Mouse (Mus musculus) limb, embryonic 15.5 days (tissue): ENCODE measurements around the gene Plekhm3. TPM values are rescaled to one million over a fixed set of nuclear protein-coding genes. Genes with fewer than 3 reads are reported as not detected.

ENCODE experiments used
- ATAC-seq: fragments of 200-750 bp; cut with Nextera tagmentation; 2 replicates; pipeline ENCODE4 v1.8.0; 2017; ENCODE audit warnings: low read depth, moderate TSS enrichment; ENCODE audit not compliant: insufficient number of reproducible peaks, low FRiP score, low TSS enrichment
- H3K27ac ChIP-seq: fragments of 300-500 bp; sonication (generic); 2 replicates; pipeline ENCODE4 v1.5.1; 2015; ENCODE audit warnings: moderate library complexity, mild to moderate bottlenecking, inconsistent platforms
- H3K27me3 ChIP-seq: fragments of 300-500 bp; sonication (generic); 2 replicates; pipeline ENCODE4 v1.6.1; 2015; ENCODE audit warnings: inconsistent platforms
- H3K36me3 ChIP-seq: fragments of 300-500 bp; sonication (generic); 2 replicates; pipeline ENCODE4 v1.6.1; 2015; ENCODE audit warnings: inconsistent platforms
- H3K4me1 ChIP-seq: fragments of 300-500 bp; sonication (generic); 2 replicates; pipeline ENCODE4 v1.6.1; 2015; ENCODE audit warnings: inconsistent platforms
- H3K4me2 ChIP-seq: fragments of 300-500 bp; sonication (generic); 2 replicates; pipeline ENCODE4 v1.6.1; 2015; ENCODE audit warnings: mild to moderate bottlenecking, inconsistent platforms
- H3K4me3 ChIP-seq: fragments of 300-500 bp; sonication (generic); 2 replicates; pipeline ENCODE4 v1.5.1; 2015; ENCODE audit warnings: mild to moderate bottlenecking, inconsistent platforms
- H3K9ac ChIP-seq: fragments of 300-500 bp; sonication (generic); 2 replicates; pipeline ENCODE4 v1.6.1; 2015; ENCODE audit warnings: inconsistent platforms
- H3K9me3 ChIP-seq: fragments of 300-500 bp; sonication (generic); 2 replicates; pipeline ENCODE4 v1.6.1; 2016; ENCODE audit warnings: inconsistent platforms
- WGBS: fragments of 180-500 bp; shearing (Covaris S2); methylation state at CpG from one replicate; pipeline ENCODE4 v1.1.7; 2015; 5-methylcytosine and 5-hydroxymethylcytosine counted together
- polyA plus RNA-seq: library from polyadenylated mRNA; unstranded; fragments of >200 nt; fragmentation: Nextera tagmentation; extraction: Ambion mirVana; gene quantifications from 2 replicates; pipeline ENCODE4 v1.2.1, GENCODE M21; 2015

Gene Plekhm3
- polyA plus RNA-seq, 1 experiment from 2014 or later, result 6.6 TPM

DNA sequence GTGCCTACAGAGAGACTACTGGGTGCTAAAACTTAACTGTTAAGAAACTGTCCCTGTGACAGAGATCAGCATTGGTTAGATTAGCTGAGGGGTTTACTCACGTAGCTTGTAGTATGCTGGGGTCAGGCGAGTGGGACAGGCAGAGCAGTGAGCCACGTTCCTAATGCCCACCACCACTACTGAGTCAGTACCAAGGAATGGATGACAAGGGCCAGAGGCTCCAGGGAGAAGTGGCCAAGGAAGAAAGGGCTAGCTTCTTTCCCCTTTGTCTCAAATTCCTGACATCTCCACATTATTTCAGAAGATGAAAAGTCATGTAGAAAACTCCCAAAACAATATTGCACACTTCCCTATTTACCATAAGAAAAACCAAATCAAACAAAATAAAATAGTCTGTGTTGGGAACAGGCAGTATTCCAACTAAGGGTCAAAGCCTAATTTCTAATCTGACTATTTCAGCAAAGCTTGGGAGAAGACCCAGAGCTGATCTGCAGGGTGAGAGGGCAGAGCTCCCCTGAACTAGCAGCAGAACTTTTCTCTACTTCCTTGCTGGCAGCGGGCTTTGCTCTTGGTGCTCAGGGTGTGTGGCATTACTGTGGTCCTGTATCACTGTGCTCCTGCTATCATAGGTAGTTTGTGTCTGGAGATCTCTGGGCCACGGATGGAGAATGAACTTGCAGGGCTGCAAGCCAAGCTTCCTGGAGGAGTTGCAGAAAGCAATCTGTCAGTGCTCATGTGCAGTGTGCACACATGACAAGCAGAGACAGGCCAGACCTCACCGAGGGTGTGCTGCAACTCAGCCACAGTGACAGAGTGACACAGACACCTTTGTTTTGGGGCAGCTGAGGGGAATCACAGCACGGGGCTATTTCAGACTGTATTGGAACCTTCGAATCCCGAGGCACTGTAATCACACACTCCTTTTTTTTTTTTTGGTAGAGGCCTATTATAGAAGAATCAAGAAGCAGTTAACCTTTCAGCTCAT lies 165.5 kb downstream of the Plekhm3 start:
- no peak overlapping the region for H3K4me2 ChIP-seq
- H3K9ac ChIP-seq, result no peak overlapping the region
- no peak for ATAC-seq
- H3K36me3 ChIP-seq, result no peaks in the 10 kb centered on the region
- H3K27ac ChIP-seq, result peak overlapping the region; percentile 80
- peaks cover 34% of the 10 kb centered on the region for H3K4me1 ChIP-seq
- WGBS, result 50% methylated on average over 9 of the region's 9 CpGs
- H3K9me3 ChIP-seq, result no peaks in the 10 kb centered on the region
- H3K4me3 ChIP-seq, result no peak overlapping the region
- no peaks in the 10 kb centered on the region for H3K27me3 ChIP-seq

- no peak overlapping the region for H3K4me3 ChIP-seq
- no peak overlapping the region for H3K9ac ChIP-seq
- no peaks in the 10 kb centered on the region for H3K36me3 ChIP-seq
- peaks cover 25% of the 10 kb centered on the region for H3K4me1 ChIP-seq
- H3K9me3 ChIP-seq, result no peaks in the 10 kb centered on the region
- 62% methylated on average over 6 of the region's 6 CpGs for WGBS
- no peak for ATAC-seq
- no peak overlapping the region for H3K4me2 ChIP-seq
- H3K27ac ChIP-seq, result no peak overlapping the region
- no peaks in the 10 kb centered on the region for H3K27me3 ChIP-seq
These were observed 168.7 kb downstream of the Plekhm3 start for GRCm38 (mm10) chr1:64787701-64788515.

- no peaks in the 10 kb centered on the region for H3K36me3 ChIP-seq
- WGBS, result 83% methylated on average over 12 of the region's 12 CpGs
- H3K27me3 ChIP-seq, result no peaks in the 10 kb centered on the region
- no peak for ATAC-seq
- H3K4me2 ChIP-seq, result no peak overlapping the region
- H3K4me1 ChIP-seq, result peaks cover 4% of the 10 kb centered on the region; the same call in 1 of the 2 replicates
- H3K27ac ChIP-seq, result no peak overlapping the region
- no peak overlapping the region for H3K9ac ChIP-seq
- H3K9me3 ChIP-seq, result no peaks in the 10 kb centered on the region
- no peak overlapping the region for H3K4me3 ChIP-seq
These were observed 176.8 kb downstream of the Plekhm3 start for GRCm38 (mm10) chr1:64779863-64780262.

GRCm38 (mm10) chr1:64779415-64779814 lies 177.2 kb downstream of the Plekhm3 start:
- Histone ChIP-seq H3K9me3 (no peaks in the 10 kb centered on the region), H3K9ac (no peak overlapping the region), H3K4me3 (no peak overlapping the region), H3K36me3 (no peaks in the 10 kb centered on the region), H3K4me1 (peaks cover 4% of the 10 kb centered on the region; the same call in 1 of the 2 replicates), H3K27ac (no peak overlapping the region), H3K27me3 (no peaks in the 10 kb centered on the region), H3K4me2 (no peak overlapping the region)
- WGBS, result 54% methylated on average over 5 of the region's 5 CpGs
- ATAC-seq, result no peak

- Histone ChIP-seq H3K9me3 (no peaks in the 10 kb centered on the region), H3K9ac (no peak overlapping the region), H3K4me3 (no peak overlapping the region), H3K4me2 (no peak overlapping the region), H3K27ac (no peak overlapping the region), H3K36me3 (no peaks in the 10 kb centered on the region), H3K27me3 (no peaks in the 10 kb centered on the region), H3K4me1 (peaks cover 3% of the 10 kb centered on the region; the same call in 1 of the 2 replicates)
- no peak for ATAC-seq
- WGBS, result 70% methylated on average over 4 of the region's 4 CpGs
These were observed 183.3 kb downstream of the Plekhm3 start for GRCm38 (mm10) chr1:64773305-64773704.

GRCm38 (mm10) chr1:64770169-64770568 lies 186.5 kb downstream of the Plekhm3 start:
- no peaks in the 10 kb centered on the region for H3K27me3 ChIP-seq
- 16% methylated on average over 6 of the region's 6 CpGs for WGBS
- H3K27ac ChIP-seq, result no peak overlapping the region
- peaks cover 3% of the 10 kb centered on the region; the same call in 1 of the 2 replicates for H3K4me1 ChIP-seq
- ATAC-seq, result no peak
- no peak overlapping the region for H3K4me3 ChIP-seq
- H3K9me3 ChIP-seq, result no peaks in the 10 kb centered on the region
- H3K9ac ChIP-seq, result no peak overlapping the region
- H3K4me2 ChIP-seq, result no peak overlapping the region
- no peaks in the 10 kb centered on the region for H3K36me3 ChIP-seq

DNA sequence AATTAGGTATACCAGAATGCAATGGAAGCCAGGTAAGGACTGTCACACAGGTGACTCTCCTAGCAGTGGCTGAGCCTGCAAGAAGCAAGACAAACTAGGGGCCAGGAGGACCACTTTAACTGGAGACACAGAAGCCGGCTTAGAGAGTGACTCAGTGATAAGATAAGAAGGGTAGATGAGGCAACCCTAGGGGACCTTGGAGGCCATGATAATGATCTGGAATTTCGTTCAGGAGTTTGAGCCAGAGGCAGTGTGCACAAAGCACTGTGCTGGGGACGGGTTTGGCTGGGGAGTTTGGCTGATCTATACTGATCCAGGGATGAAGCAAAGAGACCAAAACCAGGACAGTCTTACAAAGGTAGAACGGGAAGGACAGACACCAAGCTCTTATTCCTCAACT lies 195.0 kb downstream of the Plekhm3 start:
- no peak overlapping the region for H3K4me3 ChIP-seq
- H3K4me2 ChIP-seq, result no peak overlapping the region
- WGBS, result 60% methylated on average over 4 of the region's 4 CpGs
- H3K27me3 ChIP-seq, result no peaks in the 10 kb centered on the region
- H3K36me3 ChIP-seq, result no peaks in the 10 kb centered on the region
- no peak overlapping the region for H3K9ac ChIP-seq
- ATAC-seq, result no peak
- no peak overlapping the region for H3K27ac ChIP-seq
- peaks cover 6% of the 10 kb centered on the region; the same call in 1 of the 2 replicates for H3K4me1 ChIP-seq
- no peaks in the 10 kb centered on the region for H3K9me3 ChIP-seq

DNA sequence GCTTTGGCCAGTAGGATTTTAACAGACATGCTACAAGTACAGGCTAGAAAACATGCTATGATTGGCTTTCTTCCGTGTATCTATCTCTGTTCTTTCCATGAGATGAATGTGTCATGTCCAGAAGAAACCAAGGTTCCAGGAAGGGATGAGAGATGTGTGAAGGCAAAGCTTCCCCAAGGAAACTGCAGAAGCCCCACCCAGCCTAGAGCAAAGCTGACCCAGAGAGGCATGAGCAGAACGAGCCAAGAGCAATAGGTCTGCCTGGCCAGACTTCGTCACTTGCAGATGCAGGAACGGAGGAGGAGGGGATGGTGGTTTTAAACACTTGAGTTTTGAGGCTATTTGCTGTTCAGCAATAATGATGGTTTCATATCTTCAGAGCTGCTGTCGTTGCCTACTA lies 198.9 kb downstream of the Plekhm3 start:
- H3K36me3 ChIP-seq, result no peaks in the 10 kb centered on the region

GRCm38 (mm10) chr1:64757254-64757653 lies 199.4 kb downstream of the Plekhm3 start:
- H3K36me3 ChIP-seq, result no peaks in the 10 kb centered on the region
- no peak overlapping the region for H3K9ac ChIP-seq
- H3K4me3 ChIP-seq, result no peak overlapping the region
- peaks cover 6% of the 10 kb centered on the region; the same call in 1 of the 2 replicates for H3K4me1 ChIP-seq
- 19% methylated on average over 2 of the region's 2 CpGs for WGBS
- ATAC-seq, result no peak
- no peak overlapping the region for H3K27ac ChIP-seq
- no peaks in the 10 kb centered on the region for H3K9me3 ChIP-seq
- no peaks in the 10 kb centered on the region for H3K27me3 ChIP-seq
- H3K4me2 ChIP-seq, result no peak overlapping the region

More for the DNA sequence above, 198.9 kb downstream of the Plekhm3 start:
- Histone ChIP-seq H3K4me2 (no peak overlapping the region), H3K4me1 (peaks cover 6% of the 10 kb centered on the region; the same call in 1 of the 2 replicates), H3K4me3 (no peak overlapping the region), H3K9ac (no peak overlapping the region), H3K27me3 (no peaks in the 10 kb centered on the region), H3K9me3 (no peaks in the 10 kb centered on the region), H3K27ac (no peak overlapping the region)
- WGBS, result 69% methylated on average over 5 of the region's 5 CpGs
- ATAC-seq, result no peak

DNA sequence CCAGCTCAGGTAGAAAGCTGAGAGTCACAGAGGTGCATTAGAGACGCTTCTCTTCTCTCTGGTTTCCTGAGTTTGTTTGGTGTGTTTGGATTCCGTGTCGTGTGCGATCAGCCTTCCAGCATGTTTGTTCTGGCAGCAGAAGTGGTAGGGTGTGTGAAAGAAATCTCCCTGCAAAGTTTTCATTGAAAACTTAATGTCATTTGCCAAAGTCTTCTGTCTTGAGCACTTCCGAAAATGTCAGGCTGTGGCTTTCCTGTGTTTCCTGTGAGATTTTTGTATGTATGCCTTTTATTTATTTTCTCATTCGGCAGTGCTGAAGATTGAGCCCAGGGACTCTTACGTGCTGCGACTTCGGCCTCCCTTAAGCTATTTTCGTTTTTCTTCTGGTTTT lies 200.0 kb downstream of the Plekhm3 start:
- Histone ChIP-seq H3K36me3 (no peaks in the 10 kb centered on the region), H3K9ac (no peak overlapping the region), H3K4me2 (0 out of 2 replicates have a peak overlapping the region, but pooled peaks have one; percentile 2), H3K4me3 (no peak overlapping the region), H3K9me3 (no peaks in the 10 kb centered on the region), H3K4me1 (peaks cover 6% of the 10 kb centered on the region; the same call in 1 of the 2 replicates), H3K27me3 (no peaks in the 10 kb centered on the region), H3K27ac (peak overlapping the region; percentile 55; the same call in 1 of the 2 replicates)
- 61% methylated on average over 10 of the region's 10 CpGs for WGBS
- ATAC-seq, result no peak

DNA sequence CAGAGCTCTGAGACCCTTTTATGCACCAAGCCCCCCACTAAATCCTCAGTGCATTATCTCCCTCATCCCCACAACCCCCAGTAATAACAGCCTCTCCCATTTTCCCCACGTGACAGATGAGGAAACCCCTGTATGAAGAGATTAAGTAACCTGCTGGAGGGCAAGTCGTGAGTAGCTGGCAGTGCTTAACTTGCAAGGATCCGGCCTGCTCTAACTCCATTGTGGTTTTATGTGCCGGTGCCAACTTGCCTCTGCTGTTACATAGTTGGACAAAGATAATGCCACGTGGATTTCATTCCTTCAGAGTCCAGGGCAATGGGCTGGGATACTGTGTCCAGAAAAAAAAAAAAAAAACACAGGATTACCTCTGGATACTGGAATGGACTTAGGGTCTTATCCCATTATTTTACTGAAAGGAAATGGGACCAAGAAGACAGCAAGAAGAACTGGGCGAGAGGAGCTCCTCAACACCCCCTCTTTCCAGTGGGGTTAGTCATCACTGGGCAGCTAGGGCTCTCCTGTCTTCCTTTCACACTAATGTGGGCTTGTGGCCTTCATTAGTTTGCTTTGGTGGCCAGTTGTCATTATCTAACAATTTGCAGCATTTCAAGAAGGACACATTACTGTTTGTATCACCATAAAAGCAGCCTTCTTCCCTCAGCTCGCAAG lies 200.5 kb downstream of the Plekhm3 start:
- peaks cover 6% of the 10 kb centered on the region; the same call in 1 of the 2 replicates for H3K4me1 ChIP-seq
- H3K9me3 ChIP-seq, result no peaks in the 10 kb centered on the region
- H3K27me3 ChIP-seq, result no peaks in the 10 kb centered on the region
- no peak overlapping the region for H3K4me3 ChIP-seq
- H3K27ac ChIP-seq, result peak overlapping the region; percentile 55; the same call in 1 of the 2 replicates
- H3K36me3 ChIP-seq, result no peaks in the 10 kb centered on the region
- 48% methylated on average over 7 of the region's 7 CpGs for WGBS
- H3K4me2 ChIP-seq, result 0 out of 2 replicates have a peak overlapping the region, but pooled peaks have one; percentile 2
- no peak for ATAC-seq
- H3K9ac ChIP-seq, result no peak overlapping the region
